Mouse (Mus musculus) embryonic facial prominence, embryonic 12.5 days (tissue): ENCODE data around the gene Nup107. TPM values are rescaled to one million over a fixed set of nuclear protein-coding genes. Genes with fewer than 3 reads are reported as not detected.

Source experiments
- ATAC-seq: fragments of 200-750 bp; cut with Nextera tagmentation; 2 replicates; pipeline ENCODE4 v1.8.0; 2017; ENCODE audit not compliant: insufficient number of reproducible peaks, insufficient read depth, low FRiP score, low TSS enrichment
- H3K27ac ChIP-seq: fragments of 300-500 bp; sonication (generic); 2 replicates; pipeline ENCODE4 v1.5.1; 2016; ENCODE audit warnings: mild to moderate bottlenecking
- H3K27me3 ChIP-seq: fragments of 300-500 bp; sonication (generic); 2 replicates; pipeline ENCODE4 v1.6.1; 2016; ENCODE audit warnings: mild to moderate bottlenecking, moderate library complexity
- H3K36me3 ChIP-seq: fragments of 300-500 bp; sonication (generic); 2 replicates; pipeline ENCODE4 v1.6.1; 2016; ENCODE audit warnings: mild to moderate bottlenecking
- H3K4me1 ChIP-seq: fragments of 300-500 bp; sonication (generic); 2 replicates; pipeline ENCODE4 v1.6.1; 2016
- H3K4me2 ChIP-seq: fragments of 300-500 bp; sonication (generic); replicated peaks from 2 replicates; pipeline ENCODE4 v1.6.1; 2016; ENCODE audit warnings: mild to moderate bottlenecking, moderate library complexity
- H3K4me3 ChIP-seq: fragments of 300-500 bp; sonication (generic); 2 replicates; pipeline ENCODE4 v1.5.1; 2016; ENCODE audit warnings: mild to moderate bottlenecking
- H3K9ac ChIP-seq: fragments of 300-500 bp; sonication (generic); 2 replicates; pipeline ENCODE4 v1.6.1; 2016; ENCODE audit warnings: mild to moderate bottlenecking, moderate library complexity
- H3K9me3 ChIP-seq: fragments of 300-500 bp; sonication (generic); 2 replicates; pipeline ENCODE4 v1.6.1; 2016; ENCODE audit warnings: mild to moderate bottlenecking, moderate library complexity
- WGBS: fragments of 180-500 bp; shearing (Covaris S2); methylation state at CpG from one replicate; pipeline ENCODE4 v1.1.7; 2016; 5-methylcytosine and 5-hydroxymethylcytosine counted together
- polyA plus RNA-seq: library from polyadenylated mRNA; unstranded; fragments of >200 nt; fragmentation: Nextera tagmentation; extraction: Ambion mirVana; gene quantifications from 2 replicates; pipeline ENCODE4 v1.2.1, GENCODE M21; 2016

The Nup107 gene
- polyA plus RNA-seq, 1 experiment from 2014 or later, result 85.3 TPM

GRCm38 (mm10) chr10:117775401-117776144 lies 16.9 kb downstream of the Nup107 start:
- Histone ChIP-seq H3K27me3 (no peaks in the 10 kb centered on the region), H3K36me3 (peaks cover 80% of the 10 kb centered on the region), H3K27ac (no peak overlapping the region), H3K9ac (no peak overlapping the region), H3K4me2 (no peak overlapping the region), H3K4me1 (no peaks in the 10 kb centered on the region), H3K9me3 (no peaks in the 10 kb centered on the region), H3K4me3 (no peak overlapping the region)
- ATAC-seq, result no peak
- 86% methylated on average over 6 of the region's 6 CpGs for whole genome bisulfite sequencing

GRCm38 (mm10) chr10:117774817-117775120 lies 17.7 kb downstream of the Nup107 start:
- Histone ChIP-seq H3K4me1 (no peaks in the 10 kb centered on the region), H3K4me3 (no peak overlapping the region), H3K27ac (no peak overlapping the region), H3K36me3 (peaks cover 82% of the 10 kb centered on the region), H3K4me2 (no peak overlapping the region), H3K9ac (no peak overlapping the region), H3K27me3 (no peaks in the 10 kb centered on the region), H3K9me3 (no peaks in the 10 kb centered on the region)
- no peak for ATAC-seq
- WGBS, result 97% methylated on average over 1 of the region's 1 CpGs

GRCm38 (mm10) chr10:117774011-117774816 lies 18.3 kb downstream of the Nup107 start:
- Histone ChIP-seq H3K4me2 (no peak overlapping the region), H3K9me3 (no peaks in the 10 kb centered on the region), H3K4me1 (no peaks in the 10 kb centered on the region), H3K9ac (no peak overlapping the region), H3K27me3 (no peaks in the 10 kb centered on the region), H3K4me3 (no peak overlapping the region), H3K27ac (no peak overlapping the region), H3K36me3 (peaks cover 86% of the 10 kb centered on the region)
- 95% methylated on average over 22 of the region's 22 CpGs for WGBS
- ATAC-seq, result no peak

- no peak overlapping the region for H3K27ac ChIP-seq
These were observed 19.3 kb downstream of the Nup107 start for GRCm38 (mm10) chr10:117773106-117773720.

GRCm38 (mm10) chr10:117772364-117773105 lies 20.0 kb downstream of the Nup107 start:
- Histone ChIP-seq H3K27me3 (no peaks in the 10 kb centered on the region), H3K9me3 (no peaks in the 10 kb centered on the region), H3K27ac (no peak overlapping the region), H3K9ac (no peak overlapping the region), H3K36me3 (peaks cover 79% of the 10 kb centered on the region), H3K4me3 (no peak overlapping the region), H3K4me2 (no peak overlapping the region), H3K4me1 (no peaks in the 10 kb centered on the region)
- no peak for ATAC-seq
- 92% methylated on average over 17 of the region's 17 CpGs for WGBS

More at GRCm38 (mm10) chr10:117773106-117773720, 19.3 kb downstream of the Nup107 start:
- no peaks in the 10 kb centered on the region for H3K4me1 ChIP-seq
- 93% methylated on average over 7 of the region's 7 CpGs for WGBS
- peaks cover 79% of the 10 kb centered on the region for H3K36me3 ChIP-seq
- H3K4me3 ChIP-seq, result no peak overlapping the region
- no peaks in the 10 kb centered on the region for H3K9me3 ChIP-seq
- H3K4me2 ChIP-seq, result no peak overlapping the region
- no peak overlapping the region for H3K9ac ChIP-seq
- no peaks in the 10 kb centered on the region for H3K27me3 ChIP-seq
- ATAC-seq, result no peak

GRCm38 (mm10) chr10:117771131-117771510 lies 21.4 kb downstream of the Nup107 start:
- Histone ChIP-seq H3K36me3 (peaks cover 79% of the 10 kb centered on the region), H3K27me3 (no peaks in the 10 kb centered on the region), H3K4me2 (no peak overlapping the region), H3K27ac (no peak overlapping the region), H3K4me3 (no peak overlapping the region), H3K4me1 (no peaks in the 10 kb centered on the region), H3K9ac (no peak overlapping the region), H3K9me3 (no peaks in the 10 kb centered on the region)
- ATAC-seq, result no peak
- 91% methylated on average over 10 of the region's 10 CpGs for WGBS

- 91% methylated on average over 18 of the region's 18 CpGs for WGBS
- Histone ChIP-seq H3K4me3 (no peak overlapping the region), H3K9me3 (no peaks in the 10 kb centered on the region), H3K27ac (no peak overlapping the region), H3K4me1 (no peaks in the 10 kb centered on the region), H3K27me3 (no peaks in the 10 kb centered on the region), H3K36me3 (peaks cover 79% of the 10 kb centered on the region), H3K9ac (no peak overlapping the region), H3K4me2 (no peak overlapping the region)
- ATAC-seq, result no peak
These were observed 22.0 kb downstream of the Nup107 start for GRCm38 (mm10) chr10:117770286-117771130.

- Histone ChIP-seq H3K4me3 (no peak overlapping the region), H3K27ac (no peak overlapping the region), H3K9ac (no peak overlapping the region), H3K4me1 (no peaks in the 10 kb centered on the region), H3K4me2 (no peak overlapping the region), H3K27me3 (no peaks in the 10 kb centered on the region), H3K36me3 (peaks cover 80% of the 10 kb centered on the region), H3K9me3 (no peaks in the 10 kb centered on the region)
- WGBS, result 93% methylated on average over 9 of the region's 9 CpGs
- ATAC-seq, result no peak
These were observed 22.8 kb downstream of the Nup107 start for GRCm38 (mm10) chr10:117769541-117770285.

- peaks cover 78% of the 10 kb centered on the region for H3K36me3 ChIP-seq
- no peak overlapping the region for H3K27ac ChIP-seq
- WGBS, result 89% methylated on average over 7 of the region's 7 CpGs
- no peak overlapping the region for H3K4me3 ChIP-seq
- no peak for ATAC-seq
- H3K4me2 ChIP-seq, result no peak overlapping the region
- H3K9ac ChIP-seq, result no peak overlapping the region
- no peaks in the 10 kb centered on the region for H3K27me3 ChIP-seq
- no peaks in the 10 kb centered on the region for H3K4me1 ChIP-seq
- no peaks in the 10 kb centered on the region for H3K9me3 ChIP-seq
These were observed 24.4 kb downstream of the Nup107 start for GRCm38 (mm10) chr10:117768141-117768440.

- Histone ChIP-seq H3K9me3 (no peaks in the 10 kb centered on the region), H3K4me1 (no peaks in the 10 kb centered on the region), H3K27me3 (no peaks in the 10 kb centered on the region), H3K4me2 (no peak overlapping the region), H3K9ac (no peak overlapping the region), H3K36me3 (peaks cover 76% of the 10 kb centered on the region), H3K27ac (no peak overlapping the region), H3K4me3 (no peak overlapping the region)
- 86% methylated on average over 10 of the region's 10 CpGs for WGBS
- no peak for ATAC-seq
These were observed 25.0 kb downstream of the Nup107 start for GRCm38 (mm10) chr10:117767286-117768140.
